Mouse (Mus musculus) skeletal muscle tissue, adult 2 months (tissue): ENCODE data around the gene Defb18.
"Not testable (repeated sequence)": the region's sequence is repeated elsewhere in the genome, so short reads cannot be mapped to it uniquely, and the experiment has no call there.

Experiments used
- DNase-seq: peaks from one replicate; pipeline ENCODE4 v3.0.0-alpha.2; 2012; ENCODE audit warnings: low read depth, low spot score

Defb18 gene

DNA sequence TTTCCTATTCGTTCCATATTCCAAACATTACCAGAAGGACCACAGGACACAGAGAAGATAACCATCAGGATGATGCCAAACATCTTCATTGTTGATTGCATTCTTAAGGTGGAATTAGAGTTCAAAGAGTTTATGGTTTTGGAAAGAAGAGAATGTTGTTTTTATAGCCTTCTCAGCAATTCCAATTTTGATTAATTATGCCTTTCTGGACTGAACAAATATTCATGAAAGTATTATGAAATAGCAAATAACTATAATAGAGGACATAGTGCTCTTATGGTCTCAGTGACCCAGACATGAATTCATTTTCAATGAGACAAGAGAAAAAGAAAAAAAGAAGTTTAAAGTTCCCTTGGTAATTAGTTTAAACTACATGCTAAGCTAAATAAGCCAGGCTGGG lies at the start of gene Defb18:
Defb18 (minus strand) TSS at position 101 of the 400 bp plus-strand sequence.
- no peak for DNase-seq

DNA sequence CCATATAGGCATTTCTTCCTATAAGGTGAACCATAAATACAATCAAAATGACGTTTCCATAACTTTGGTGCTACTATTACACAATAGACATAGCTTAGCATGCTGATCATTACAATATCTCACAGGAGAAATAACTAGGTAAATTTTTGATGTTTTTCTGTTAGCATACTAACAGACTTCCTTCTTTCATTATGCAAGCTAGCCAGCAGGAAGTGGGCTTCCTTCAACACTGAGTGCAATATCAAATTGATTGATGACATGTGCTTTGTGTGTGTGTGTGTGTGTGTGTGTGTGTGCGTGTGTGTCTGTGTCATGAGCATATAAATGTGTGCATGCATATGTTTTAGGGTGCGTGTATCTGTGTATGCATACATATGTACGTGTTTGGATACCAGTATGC lies 33.9 kb upstream of the Defb18 start:
- DNase-seq, result no peak

DNA sequence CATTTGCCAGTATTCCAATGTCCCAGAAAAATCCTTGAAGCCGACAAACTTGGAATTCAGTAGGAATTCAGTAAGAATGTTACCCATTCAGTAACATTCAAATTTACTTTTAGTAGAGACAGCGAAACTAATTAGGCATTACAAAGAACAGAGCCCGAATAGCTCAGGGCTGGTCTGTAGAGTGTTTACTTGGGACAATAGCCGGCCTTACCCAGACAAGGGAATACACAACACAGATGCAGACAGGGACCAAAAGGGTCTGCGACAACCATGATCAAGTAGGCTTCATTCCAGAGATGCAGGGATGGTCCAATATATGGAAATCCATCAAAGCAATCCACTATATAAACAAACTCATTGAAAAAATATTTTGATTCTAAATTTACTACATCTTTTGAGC lies 31.6 kb upstream of the Defb18 start:
- DNase-seq, result no peak

DNA sequence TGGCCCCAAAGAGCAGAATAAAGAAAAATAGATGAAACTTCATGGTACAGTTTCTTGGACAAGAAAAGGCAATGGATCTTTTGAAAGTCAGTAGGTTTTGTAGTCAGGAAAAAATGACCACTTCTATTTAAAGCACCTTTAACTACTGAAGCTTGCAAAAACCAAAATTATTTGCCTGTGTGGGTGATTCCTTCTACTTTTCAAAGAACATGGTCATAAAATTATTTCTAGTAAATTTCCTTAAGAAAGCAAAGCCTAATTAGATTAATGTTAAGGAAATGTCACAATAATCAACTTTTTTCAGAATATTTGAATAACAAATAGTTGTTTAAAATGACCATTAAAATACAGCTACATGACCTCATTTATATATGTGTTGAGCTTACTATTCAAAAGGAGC lies 27.8 kb upstream of the Defb18 start, which contains the start of gene Defb41:
Defb41 (minus strand) TSS at position 101 of the 400 bp plus-strand sequence.
- DNase-seq, result no peak

DNA sequence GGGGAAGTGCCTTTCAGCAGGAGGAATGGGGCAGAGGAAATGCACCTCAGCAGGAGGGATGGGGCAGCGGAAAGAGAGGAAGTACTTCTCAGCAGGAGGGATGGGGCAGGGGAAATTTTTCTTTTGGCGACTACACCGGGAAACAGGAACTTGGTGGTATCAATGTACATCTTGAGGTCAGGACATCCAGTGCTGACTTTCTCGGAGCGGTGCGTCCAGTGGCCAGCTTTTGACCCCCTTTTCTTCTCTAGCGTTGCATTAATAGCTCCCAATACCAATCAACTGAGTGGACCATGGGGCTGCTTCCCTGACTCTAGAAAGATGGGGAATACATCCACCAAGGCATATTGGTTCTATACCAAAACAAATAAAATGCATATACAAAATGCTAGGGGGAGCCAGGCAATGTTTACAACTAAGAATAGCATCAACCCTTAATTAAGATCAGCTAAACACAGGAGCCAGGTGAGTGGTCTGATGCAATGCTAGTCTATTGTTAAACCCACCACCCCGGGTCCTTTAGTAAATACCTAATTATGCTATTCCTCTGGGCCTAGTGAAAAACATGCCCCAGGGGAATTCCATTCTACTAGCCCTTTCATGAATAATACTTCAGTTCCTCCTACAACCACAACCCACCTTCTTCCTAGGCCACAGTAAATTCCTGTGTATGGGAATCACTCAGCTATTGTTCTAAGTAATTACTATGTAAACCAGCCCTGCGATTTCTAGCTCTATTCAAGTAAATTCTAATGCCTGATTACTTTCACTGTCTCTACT lies 8.7 kb upstream of the Defb18 start:
- DNase-seq, result not testable (repeated sequence)

DNA sequence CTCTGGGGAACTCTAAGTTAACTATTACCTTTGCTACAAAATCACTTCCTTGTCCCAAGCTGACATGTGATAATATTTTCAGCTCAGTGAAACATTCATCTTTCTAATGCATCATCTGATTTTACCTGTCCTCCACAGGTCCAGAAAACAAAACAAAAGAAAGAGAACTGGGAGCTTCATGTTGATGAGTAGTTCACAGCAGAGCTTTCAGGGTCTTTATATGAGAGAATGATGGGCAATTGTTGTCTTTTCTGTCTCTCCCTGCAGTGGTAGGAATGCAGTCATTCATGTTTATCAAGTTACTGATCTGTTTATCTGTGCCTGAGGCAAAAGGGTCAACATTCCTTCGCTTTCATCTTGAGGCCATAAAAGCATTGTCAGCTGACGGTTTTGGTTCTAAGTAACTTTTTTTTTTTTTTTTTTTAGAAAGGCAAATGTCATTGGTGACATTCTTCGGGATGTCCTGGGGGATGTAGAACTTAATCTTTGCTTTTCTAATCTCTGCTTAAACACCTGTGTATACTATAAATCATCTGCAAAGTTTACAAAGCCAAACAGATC lies 13.8 kb downstream of the Defb18 start:
- DNase-seq, result no peak

DNA sequence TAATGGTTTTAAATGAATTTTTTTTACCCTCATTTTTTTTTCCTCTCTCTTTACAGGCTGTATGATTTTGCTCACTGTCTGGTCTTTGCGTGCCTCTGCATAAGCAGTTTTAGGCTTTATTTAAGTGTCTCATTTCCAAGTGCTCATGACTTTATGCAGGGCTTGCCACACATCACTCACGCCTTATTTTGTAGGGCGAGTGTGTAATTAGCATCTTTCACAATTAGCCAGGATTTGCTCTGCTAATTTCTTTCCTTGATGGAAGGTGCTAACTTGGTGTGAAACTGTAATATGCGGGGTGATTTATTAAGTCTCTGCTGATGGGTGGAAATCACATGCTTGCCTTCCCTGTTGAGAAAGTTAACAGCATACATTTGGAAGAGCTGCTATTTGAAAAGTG lies 45.5 kb downstream of the Defb18 start:
- DNase-seq, result no peak

DNA sequence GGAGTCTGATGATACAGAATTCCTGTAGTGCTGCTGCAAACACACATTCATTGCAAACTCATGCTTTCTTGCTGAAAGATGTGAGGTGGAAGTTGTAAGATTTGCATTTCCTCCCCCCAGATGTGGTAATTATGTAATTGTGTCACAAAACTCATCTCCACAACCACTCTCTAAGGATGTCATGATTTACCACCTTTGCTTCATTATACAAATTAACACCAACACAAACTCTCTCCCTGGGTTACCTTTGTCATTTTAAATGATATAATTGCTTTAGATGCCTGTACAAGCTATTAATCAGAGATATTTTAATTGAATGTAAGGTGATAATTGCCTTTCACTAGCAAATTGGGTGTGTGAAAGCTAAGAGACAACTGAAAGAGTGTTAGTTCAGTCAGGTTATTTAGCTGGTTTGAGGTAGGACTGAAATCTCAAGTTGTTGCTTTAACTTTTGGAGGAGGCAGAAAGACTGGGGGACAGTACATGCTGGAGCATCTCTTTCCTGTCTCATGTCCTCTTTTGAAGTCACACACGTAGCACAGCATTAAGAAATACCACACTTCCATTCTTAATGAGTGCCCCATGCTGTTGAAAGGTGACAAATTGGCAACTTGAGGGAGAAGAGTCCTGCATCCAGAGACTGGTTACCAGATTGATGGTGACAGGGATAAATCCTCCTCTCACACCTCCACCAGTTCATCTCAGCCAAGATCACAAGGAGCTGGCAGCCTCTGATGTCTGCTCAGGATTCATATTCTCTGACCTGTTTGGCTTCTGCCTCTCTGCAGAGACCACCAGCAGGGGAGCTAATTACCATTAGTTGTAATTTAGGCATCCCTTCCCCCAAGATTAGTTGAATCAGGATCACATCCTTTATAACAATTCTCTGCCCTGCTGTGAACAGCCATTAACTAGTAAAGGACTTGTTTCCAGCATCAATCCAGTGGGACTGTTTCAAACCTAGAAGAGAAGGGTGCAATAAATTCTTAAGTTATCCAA lies 46.2 kb downstream of the Defb18 start:
- no peak for DNase-seq
